Mouse (Mus musculus): ENCODE data around the gene Agxt2.

Gene Agxt2

GRCm38 (mm10) chr15:10426545-10427266 is 68.4 kb downstream of the Agxt2 start:
- no peak for DNase-seq (ENCODE audit: low read depth)

GRCm38 (mm10) chr15:10436893-10437292 is 78.6 kb downstream of the Agxt2 start:
- DNase-seq (ENCODE audit: low read depth), result no peak

- no peak for DNase-seq (ENCODE audit: low read depth)
Observed at GRCm38 (mm10) chr15:10439963-10440362, 81.6 kb downstream of the Agxt2 start.

GRCm38 (mm10) chr15:10441493-10441892 is 83.2 kb downstream of the Agxt2 start:
- no peak for DNase-seq (ENCODE audit: low read depth)

GRCm38 (mm10) chr15:10442275-10442674 is 83.9 kb downstream of the Agxt2 start:
- DNase-seq (ENCODE audit: low read depth), result no peak

GRCm38 (mm10) chr15:10447102-10447501 is 88.8 kb downstream of the Agxt2 start:
- no peak for DNase-seq (ENCODE audit: low read depth)

Data from c-Kit-positive CD71-positive TER-119-negative erythroid progenitor cells, embryonic 14.5 days (primary cell).